Mouse (Mus musculus): Measurements from ENCODE around the gene Dph3.

DNA sequence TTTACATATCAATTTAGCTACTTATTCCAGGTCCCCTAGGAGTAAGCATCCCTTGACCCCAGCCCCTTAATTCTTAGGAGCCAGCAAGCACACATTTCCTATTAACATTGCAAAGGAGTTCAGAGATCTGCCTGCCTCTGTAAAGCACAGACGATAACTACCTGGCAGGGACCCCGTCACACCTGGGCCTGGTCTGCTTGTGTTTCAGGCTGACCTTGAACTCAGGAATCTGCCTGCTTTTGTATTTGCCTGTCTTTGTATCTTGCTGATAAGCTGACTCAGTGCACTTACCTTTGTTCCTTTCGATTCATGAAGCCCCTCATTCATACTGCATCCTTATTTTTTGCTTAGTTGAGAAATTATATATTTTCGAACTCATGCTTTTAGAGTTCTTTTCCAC, 21.4 kb upstream of the Dph3 start:
- TF ChIP-seq CTCF (IDR thresholded peaks at IDR 0.05; ENCODE audit: borderline replicate concordance, control insufficient read depth, extremely low read depth, insufficient read depth, low read length, poor library complexity) (no peak), POLR2A (IDR thresholded peaks at IDR 0.05; ENCODE audit: control insufficient read depth, extremely low read depth, insufficient read depth, low read length, poor library complexity) (no peak)

All from thymus, adult 2 months (tissue).